Mouse (Mus musculus) cerebellum, adult 2 months (tissue): ENCODE measurements around the gene Popdc3.

Source experiments
- CTCF ChIP-seq: fragments of 200-500 bp; IDR thresholded peaks from 2 replicates; pipeline ENCODE4 v1.5.1; 2011; ENCODE audit warnings: low read depth, mild to moderate bottlenecking, control low read depth, low read length, moderate library complexity, borderline replicate concordance; ENCODE audit not compliant: insufficient read depth
- POLR2A ChIP-seq: fragments of 200-500 bp; IDR thresholded peaks from 2 replicates; pipeline ENCODE4 v1.6.1; 2011; ENCODE audit warnings: low read length, control low read depth, borderline replicate concordance; ENCODE audit not compliant: insufficient read depth

GRCm38 (mm10) chr10:45139910-45140309 lies 38.0 kb upstream of the Popdc3 start:
- TF ChIP-seq CTCF (no peak), POLR2A (no peak)
